Mouse (Mus musculus) heart, postnatal 36 days (tissue): ENCODE measurements at regions not wholly inside any gene's neighbourhood (a gene's known extent, or its start where the extent isn't known, plus 50 kb on each side); places are given as distances from the start of the nearest gene placed in this dataset.

ENCODE experiments used
- DNase-seq, 2 experiments: peaks; one replicate each; pipeline ENCODE4 v3.0.0; 2021 to 2022
- intact Hi-C: fragments of 180-260 bp; cut with DNase I; formaldehyde crosslinking; loops from one replicate; pipeline ENCODE4 v1.15.1; 2025

- intact Hi-C loops = no loop called here
- no peak for DNase-seq
Observed at GRCm38 (mm10) chr11:18729742-18730141, 289.0 kb downstream of the Meis1 start.

- intact Hi-C loops = no loop called here
- DNase-seq = no peak
Observed at GRCm38 (mm10) chr11:18722770-18723169, 296.0 kb downstream of the Meis1 start.

- intact Hi-C loops = no loop called here
- no peak for DNase-seq
Observed at GRCm38 (mm10) chr11:18715851-18716126, 303.0 kb downstream of the Meis1 start.

- intact Hi-C loops = no loop called here
- no peak for DNase-seq
Observed at GRCm38 (mm10) chr11:18715050-18715850, 303.5 kb downstream of the Meis1 start.

GRCm38 (mm10) chr11:18714400-18714799 lies 304.4 kb downstream of the Meis1 start:
- intact Hi-C loops = no loop called here
- no peak for DNase-seq

DNA sequence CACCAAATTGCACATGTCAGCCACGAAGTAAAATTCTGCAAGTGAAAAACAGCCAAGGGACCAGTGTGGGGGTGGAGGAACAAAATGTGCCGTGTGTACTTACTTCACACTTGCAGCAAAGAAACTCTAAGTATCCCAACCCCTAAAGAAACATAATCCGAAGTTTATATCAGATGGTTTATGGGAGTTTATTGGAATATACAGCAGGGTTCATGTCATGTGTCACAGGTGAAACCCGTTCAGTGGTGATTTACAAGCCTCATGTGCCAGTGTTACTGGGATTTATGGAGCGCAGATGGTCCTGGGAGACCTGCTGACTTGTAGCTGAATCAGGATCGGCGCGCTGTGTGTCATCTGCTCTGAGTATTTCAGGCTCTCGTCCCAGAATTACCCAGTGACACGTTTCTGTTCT lies 306.1 kb downstream of the Meis1 start:
- no peak for DNase-seq
- intact Hi-C loops = no loop called here

GRCm38 (mm10) chr11:18709628-18710027 lies 309.2 kb downstream of the Meis1 start:
- no peak for DNase-seq
- intact Hi-C loops = no loop called here

DNA sequence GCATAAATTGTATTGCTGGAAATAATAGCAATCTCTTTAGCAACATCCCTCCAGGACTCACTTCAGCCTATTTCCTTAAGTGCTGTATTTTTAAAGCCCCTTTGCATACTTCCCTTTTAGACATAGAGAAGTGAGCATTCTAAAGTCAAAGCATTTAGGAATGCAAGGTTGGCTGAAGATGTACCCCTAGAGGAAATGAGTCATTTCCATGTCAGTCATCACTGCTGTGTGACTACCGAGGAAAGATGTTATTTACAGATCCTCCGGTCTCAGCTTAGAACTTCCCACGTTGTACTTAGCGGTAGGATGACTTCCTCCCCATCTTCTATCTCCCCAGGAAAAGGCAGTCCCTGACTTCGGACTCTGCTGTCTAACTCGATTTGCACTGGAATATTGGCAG lies 337.2 kb downstream of the Meis1 start:
- intact Hi-C loops = no loop called here
- no peak for DNase-seq

- intact Hi-C loops = no loop called here
Observed at GRCm38 (mm10) chr11:18676876-18677275, 341.9 kb downstream of the Meis1 start.

DNA sequence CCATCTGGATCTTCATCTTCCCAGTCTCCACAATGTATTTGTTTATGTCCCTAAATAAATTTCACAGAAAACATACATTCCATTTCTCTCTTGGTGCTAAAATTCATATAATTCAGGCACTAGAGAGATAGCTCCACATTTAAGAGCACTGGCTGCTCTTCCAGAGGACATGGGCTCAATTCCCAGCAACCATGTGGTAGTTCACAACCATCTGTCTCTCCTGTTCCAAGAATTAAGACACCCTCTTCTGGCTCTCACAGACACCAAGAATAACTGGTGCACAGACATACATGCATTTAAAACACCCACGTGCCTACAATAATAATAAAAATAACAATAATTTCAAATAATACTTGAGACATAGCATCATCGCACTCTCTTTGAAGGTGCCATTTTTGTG lies 347.8 kb downstream of the Meis1 start:
- no peak for DNase-seq
- intact Hi-C loops = no loop called here

More at GRCm38 (mm10) chr11:18676876-18677275, 341.9 kb downstream of the Meis1 start:
- DNase-seq = no peak

DNA sequence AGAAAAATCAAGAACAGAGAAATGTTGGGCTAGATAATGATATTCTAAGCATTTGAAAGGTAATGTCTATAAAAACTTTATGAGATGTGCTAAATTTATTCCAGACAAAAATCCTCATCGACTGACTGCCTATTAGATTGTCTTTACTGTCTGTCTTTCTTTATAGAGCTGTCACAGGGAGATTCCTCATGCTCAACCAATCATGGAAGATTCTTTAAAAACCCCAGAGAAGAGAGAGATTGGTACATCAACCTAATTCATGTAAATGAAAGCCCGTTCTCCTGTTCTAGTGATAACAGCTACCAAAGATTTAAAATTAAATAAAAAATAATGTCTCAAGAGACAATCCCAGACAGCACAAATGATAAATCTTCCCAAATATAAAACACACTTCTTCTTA lies 349.5 kb downstream of the Meis1 start:
- intact Hi-C loops = no loop called here
- no peak for DNase-seq

- intact Hi-C loops = no loop called here
- no peak for DNase-seq
Observed at GRCm38 (mm10) chr11:18656358-18656757, 362.4 kb downstream of the Meis1 start.

DNA sequence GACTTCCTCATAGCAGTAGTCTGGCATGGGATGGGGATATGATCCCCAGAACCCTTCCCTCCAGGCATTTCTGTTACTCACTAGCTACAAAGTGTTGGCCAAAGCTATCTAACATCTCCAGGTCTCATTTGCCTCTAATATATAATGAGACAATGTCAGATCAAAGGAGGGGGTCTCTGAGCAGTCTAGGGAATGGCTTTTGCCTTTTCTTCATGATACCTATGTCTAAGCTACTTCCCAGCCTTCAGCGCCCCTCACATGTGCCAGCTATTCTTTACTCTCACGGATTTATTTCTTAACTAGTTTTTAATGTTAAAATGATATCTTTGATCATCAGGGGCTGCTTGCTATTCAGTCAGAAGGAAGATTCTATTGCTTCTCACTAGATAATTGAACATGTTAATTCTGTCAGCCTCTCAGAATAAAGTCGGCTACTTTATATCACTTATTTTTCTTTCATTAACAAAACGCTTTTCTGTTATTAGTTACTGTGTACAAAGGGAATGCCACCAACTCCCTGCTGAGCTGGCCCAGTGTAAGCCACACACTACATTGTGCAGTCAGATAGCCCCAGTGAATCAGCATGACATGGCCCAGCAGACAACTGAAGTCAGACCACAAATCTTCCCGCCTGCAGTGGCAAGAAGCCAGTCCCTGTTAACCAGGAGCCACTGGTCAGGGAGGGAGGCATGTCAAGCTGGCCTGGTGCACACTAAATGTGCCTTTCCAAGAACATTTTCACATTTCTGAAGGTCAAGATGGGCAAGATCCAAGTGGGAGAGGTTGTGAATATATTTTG lies 386.6 kb downstream of the Meis1 start:
- DNase-seq = no peak
- intact Hi-C loops = no loop called here

DNA sequence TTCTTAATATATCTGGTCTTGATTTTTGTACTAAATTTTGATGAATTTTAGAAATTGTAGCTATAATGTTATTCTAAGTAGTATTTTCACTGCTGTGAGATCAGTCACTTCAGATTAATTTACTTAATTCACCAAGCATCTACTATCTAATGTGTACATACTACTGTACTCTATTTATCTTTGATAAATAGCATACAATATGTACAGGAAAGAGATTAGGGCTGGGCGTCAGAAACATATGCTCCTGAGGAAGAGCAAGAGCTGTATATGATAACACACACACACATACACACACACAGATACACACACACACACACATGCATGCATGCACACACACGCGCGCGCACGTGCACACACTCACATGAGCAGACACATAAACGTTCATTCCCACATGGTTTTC lies 387.2 kb downstream of the Meis1 start:
- no peak for DNase-seq
- intact Hi-C loops = no loop called here

- no peak for DNase-seq
Observed at GRCm38 (mm10) chr11:18621777-18622176, 397.0 kb downstream of the Meis1 start.

GRCm38 (mm10) chr11:18604836-18605235 lies 413.9 kb downstream of the Meis1 start:
- DNase-seq = no peak
- intact Hi-C loops = no loop called here

More at GRCm38 (mm10) chr11:18621777-18622176, 397.0 kb downstream of the Meis1 start:
- intact Hi-C loops = no loop called here

- intact Hi-C loops = no loop called here
Observed at GRCm38 (mm10) chr11:18601568-18602182, 417.1 kb downstream of the Meis1 start.

GRCm38 (mm10) chr11:18598349-18598748 lies 420.4 kb downstream of the Meis1 start:
- no peak for DNase-seq
- intact Hi-C loops = no loop called here

More at GRCm38 (mm10) chr11:18601568-18602182, 417.1 kb downstream of the Meis1 start:
- no peak for DNase-seq

DNA sequence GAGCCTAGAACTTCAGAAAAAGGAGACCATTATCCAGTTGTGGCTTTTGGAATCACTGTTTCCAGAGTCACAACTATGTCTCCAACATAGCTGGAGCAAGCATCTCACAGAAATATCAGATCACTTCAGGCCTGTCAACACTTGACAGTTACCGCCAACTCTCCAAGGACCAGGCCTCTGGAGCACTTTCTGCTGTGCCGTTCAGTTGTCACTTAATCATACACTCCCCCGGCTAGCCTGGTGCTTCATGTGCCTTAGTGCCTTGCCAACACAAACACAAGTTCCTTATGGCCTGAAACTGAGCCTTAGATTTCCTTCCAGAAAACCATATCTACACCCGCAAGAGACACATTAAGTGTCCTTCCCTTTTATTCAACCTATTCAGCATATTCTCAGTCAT lies 421.8 kb downstream of the Meis1 start:
- DNase-seq = no peak
- intact Hi-C loops = no loop called here

- no peak for DNase-seq
- intact Hi-C loops = no loop called here
Observed at GRCm38 (mm10) chr11:18590487-18590886, 428.3 kb downstream of the Meis1 start.

DNA sequence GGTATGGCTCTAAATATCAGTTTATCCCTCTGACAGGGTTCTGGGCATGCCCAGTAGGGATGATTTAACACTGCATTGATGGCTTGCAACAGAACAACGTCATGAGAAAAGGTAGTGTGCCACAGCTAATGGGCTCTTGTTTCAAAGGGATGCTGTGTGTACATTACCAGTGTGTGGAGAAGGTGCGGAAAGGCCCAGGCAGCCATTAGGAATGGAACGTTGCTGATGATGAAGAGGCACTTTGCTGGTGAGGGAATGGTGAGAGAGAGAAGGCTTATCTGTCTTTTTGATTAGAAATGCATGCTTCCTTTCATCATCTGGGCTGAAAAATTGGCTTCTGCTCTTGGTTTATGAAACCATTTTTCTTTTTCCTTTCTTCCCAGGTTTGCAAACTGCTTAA lies 432.3 kb downstream of the Meis1 start:
- DNase-seq = no peak
- intact Hi-C loops = loop anchor here (10.0 kb wide), 2 partner anchors 438 to 902 kb away; no protein-coding TSS in a partner anchor
